Mouse (Mus musculus): ENCODE measurements around the gene Hspa12b.

Gene Hspa12b

DNA sequence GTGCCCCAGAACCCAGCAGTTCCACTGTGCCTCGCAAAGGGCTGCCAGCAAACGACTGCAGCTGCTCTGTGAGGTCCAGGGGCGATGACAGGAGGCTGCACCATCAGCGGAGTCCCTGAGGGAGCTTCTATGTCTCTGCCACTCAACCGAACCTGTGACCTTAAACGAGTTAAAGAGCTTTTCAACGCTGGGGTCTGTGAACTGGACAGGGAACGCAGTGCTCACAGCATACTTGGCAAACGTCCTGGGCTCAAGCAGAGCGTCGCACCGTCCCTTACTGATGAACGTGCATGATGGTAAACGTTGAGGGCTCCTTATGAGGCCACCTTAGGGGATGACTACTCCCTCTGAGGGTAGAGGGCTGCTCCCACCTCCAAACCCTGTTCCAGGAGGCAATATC lies 59.3 kb downstream of the Hspa12b start:
- no peak for DNase-seq

DNA sequence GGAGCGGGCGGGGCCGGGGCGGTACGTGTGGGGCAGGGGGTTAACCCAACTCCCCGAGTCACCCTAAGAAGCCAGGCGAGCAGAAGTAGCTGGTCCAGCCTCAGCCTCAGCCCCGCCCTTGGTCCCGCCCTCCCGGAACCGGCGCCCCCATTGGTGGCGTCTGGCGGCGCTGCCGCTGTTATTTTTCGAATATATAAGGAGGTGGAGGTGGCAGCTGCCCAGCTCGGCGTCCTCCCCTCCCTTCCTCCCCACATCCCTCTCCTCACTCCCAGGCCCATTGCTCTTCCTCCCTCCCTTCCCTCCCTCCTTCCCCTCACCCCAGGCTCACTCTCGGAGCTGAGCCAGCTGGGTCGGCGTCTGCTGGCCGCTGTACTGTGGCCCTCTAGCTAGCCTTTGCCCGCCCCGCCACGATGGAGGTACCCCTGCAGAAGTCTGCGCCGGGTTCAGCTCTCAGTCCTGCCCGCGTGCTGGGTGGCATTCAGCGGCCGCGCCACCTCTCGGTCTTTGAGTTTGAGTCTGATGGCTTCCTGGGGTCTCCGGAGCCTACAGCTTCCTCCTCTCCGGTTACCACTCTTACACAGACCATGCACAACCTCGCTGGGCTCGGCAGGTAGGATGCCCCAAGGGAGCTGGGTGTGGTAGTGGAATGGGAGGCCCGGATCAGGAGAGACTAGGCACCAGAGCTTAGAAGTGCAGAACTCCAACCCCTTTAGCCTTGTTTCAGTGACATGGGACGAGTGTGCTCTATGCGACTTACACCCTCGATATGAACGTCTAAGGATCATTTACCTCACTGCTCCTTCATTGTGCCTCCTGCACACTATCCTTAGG lies 59.9 kb downstream of the Hspa12b start, which contains the start of the genes Cdc25b and Spef1:
Cdc25b (plus strand) TSS at position 179 of the 831 bp plus-strand sequence.
Spef1 (minus strand) TSS at position 512 of the 831 bp plus-strand sequence.
- peak; percentile 93 for DNase-seq

DNA sequence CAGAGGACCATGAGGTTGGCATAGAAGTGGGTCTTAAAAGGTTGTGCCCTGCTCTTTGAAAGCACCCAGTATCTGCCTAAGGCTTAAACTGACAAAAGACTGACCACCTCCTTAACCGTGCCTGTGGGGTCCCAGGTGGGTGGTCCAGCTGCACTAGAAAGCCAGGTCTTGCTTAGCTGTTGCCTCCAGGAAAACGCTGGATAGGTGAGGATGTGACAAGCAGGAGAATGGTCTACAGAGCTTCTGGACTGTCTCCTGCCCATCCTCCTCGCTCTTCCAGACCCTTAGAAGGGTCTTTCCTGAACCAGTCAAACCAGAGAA lies 60.5 kb downstream of the Hspa12b start:
- DNase-seq = no peak

DNA sequence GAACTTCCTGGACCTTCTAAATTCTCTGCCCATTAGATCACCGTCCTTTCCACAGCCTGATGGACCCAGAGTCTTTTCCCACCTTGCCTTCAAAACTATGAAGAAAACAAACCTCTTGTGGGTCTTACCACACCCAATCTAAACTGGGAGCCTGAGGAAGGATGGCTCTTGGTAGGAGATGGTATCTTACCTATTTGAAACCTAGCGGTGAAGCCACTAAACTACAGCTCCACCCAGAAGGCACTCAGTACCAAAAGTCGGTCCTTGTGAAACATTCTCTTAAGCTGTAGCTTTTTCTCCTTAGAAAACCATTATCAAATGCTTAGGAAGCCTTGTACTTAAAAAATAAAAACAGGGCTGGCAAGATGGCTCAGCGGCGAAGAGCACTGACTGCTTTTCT lies 61.2 kb downstream of the Hspa12b start:
- no peak for DNase-seq

DNA sequence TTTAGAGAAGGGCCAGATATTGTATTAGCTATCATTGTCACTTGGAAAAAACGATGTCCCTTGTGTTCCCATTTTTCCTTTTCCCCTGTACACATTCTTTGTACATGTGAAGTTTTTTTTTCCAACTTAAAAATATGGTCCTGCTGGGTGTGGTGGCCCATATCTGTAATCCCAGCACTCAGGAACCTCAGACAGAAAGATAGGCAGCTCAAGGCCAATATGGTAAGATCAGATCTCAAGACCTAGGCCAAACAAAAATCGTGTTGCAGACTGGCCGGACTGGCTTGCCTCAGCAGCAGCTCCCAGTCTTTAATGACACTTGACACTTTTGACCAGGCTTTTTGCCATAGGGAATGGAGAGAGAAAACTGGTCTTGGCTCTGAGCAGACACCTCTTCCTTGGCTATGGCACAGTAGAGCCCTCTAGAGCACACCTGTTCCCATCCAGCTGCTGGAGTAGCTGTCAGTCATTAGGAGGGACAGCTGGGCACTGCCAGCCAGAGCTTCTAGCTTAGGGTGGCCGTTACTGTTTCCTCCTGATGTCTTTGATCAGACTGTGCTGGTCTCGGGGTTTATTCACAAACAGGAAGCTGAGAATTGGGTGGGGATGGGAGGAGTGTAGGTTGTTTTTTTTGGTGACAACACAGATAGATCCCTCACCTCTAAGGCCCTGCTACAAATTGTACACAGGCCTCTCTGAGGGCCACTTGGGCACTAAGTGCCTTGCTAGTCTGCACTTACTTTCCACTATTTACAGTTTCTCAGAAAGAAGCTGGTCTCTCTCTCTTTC lies 62.6 kb downstream of the Hspa12b start:
- peak; percentile 26 for DNase-seq

DNA sequence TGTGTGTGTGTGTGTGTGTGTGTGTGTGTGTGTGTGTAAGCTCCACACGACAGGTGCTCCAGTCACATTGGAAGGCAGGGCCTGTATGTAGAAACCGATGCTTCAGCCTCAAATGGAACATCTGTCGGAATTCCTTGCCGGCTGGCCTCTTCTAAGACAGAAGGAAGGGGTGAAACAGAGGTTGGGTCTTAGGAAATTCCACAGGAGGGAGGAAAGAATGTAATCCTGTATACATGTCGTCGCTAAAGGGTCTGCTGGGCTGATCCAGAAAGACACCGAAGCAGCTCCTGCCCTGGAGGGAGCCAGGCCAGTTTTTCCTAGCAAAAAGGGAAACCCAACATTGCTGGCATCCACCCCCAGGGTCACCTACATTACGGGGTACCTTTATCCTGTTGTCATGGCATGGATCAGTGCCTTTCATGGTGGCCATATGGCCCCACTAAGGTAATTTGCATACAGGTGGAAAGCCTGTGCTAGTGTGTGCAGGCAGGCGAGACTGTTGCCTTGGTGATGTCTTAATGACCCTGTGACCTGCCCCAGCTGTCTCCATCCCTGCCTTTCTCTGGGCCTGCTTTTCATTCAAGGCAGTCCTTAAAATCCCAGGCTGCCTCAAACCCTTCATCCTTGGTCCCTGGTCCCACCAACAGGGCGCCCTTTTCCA lies 63.4 kb downstream of the Hspa12b start:
- DNase-seq = peak; percentile 88

DNA sequence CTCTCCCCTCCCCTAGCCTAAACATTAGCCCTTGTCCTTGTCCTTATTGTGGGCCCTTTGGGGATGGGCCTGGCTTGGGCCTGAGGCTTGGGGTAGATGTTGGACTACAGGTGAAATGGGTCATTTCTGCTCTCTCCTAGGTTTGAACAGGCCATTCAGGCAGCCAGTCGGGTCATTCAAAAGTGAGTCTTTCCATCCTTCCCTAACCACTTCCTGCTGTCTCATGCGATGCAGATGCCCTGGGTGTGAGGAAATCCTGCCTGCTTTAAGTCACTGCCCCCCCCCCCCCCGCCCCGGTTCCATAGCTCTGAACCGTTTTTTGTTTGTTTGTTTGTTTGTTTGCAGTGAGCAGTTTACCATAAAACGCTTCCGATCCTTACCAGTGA lies 63.9 kb downstream of the Hspa12b start:
- no peak for DNase-seq
